Mouse (Mus musculus) hindbrain, embryonic 13.5 days (tissue): ENCODE results near the gene Gm43720. TPM values are rescaled to one million over a fixed set of nuclear protein-coding genes. Genes with fewer than 3 reads are reported as not detected.

Experiments used
- ATAC-seq: fragments of 200-750 bp; cut with Nextera tagmentation; 2 replicates; pipeline ENCODE4 v1.8.0; 2017; ENCODE audit warnings: moderate TSS enrichment; ENCODE audit not compliant: low FRiP score
- H3K27ac ChIP-seq: fragments of 300-500 bp; sonication (generic); 2 replicates; pipeline ENCODE4 v1.5.1; 2015; ENCODE audit warnings: inconsistent platforms, mild to moderate bottlenecking, moderate library complexity
- H3K27me3 ChIP-seq: fragments of 300-500 bp; sonication (generic); 2 replicates; pipeline ENCODE4 v1.6.1; 2015; ENCODE audit warnings: mild to moderate bottlenecking, inconsistent platforms
- H3K36me3 ChIP-seq: fragments of 300-500 bp; sonication (generic); 2 replicates; pipeline ENCODE4 v1.6.1; 2015; ENCODE audit warnings: mild to moderate bottlenecking, inconsistent platforms
- H3K4me1 ChIP-seq: fragments of 300-500 bp; sonication (generic); replicated peaks from 2 replicates; pipeline ENCODE4 v1.6.1; 2015; ENCODE audit warnings: inconsistent platforms
- H3K4me2 ChIP-seq: fragments of 300-500 bp; sonication (generic); 2 replicates; pipeline ENCODE4 v1.6.1; 2015; ENCODE audit warnings: inconsistent platforms, mild to moderate bottlenecking, moderate library complexity
- H3K4me3 ChIP-seq: fragments of 300-500 bp; sonication (generic); 2 replicates; pipeline ENCODE4 v1.5.1; 2015; ENCODE audit warnings: mild to moderate bottlenecking, inconsistent platforms
- H3K9ac ChIP-seq: fragments of 300-500 bp; sonication (generic); 2 replicates; pipeline ENCODE4 v1.6.1; 2015; ENCODE audit warnings: mild to moderate bottlenecking, inconsistent platforms
- H3K9me3 ChIP-seq: fragments of 300-500 bp; sonication (generic); 2 replicates; pipeline ENCODE4 v1.6.1; 2016; ENCODE audit warnings: inconsistent platforms
- WGBS: fragments of 180-500 bp; shearing (Covaris S2); methylation state at CpG from one replicate; pipeline ENCODE4 v1.1.7; 2015; 5-methylcytosine and 5-hydroxymethylcytosine counted together
- polyA plus RNA-seq: library from polyadenylated mRNA; unstranded; fragments of >200 nt; fragmentation: Nextera tagmentation; extraction: Ambion mirVana; gene quantifications from 2 replicates; pipeline ENCODE4 v1.2.1, GENCODE M21; 2015

The Gm43720 gene
- polyA plus RNA-seq, 1 experiment from 2014 or later = 0.09 TPM

GRCm38 (mm10) chr5:138258993-138259392 lies 20.8 kb downstream of the Gm43720 start:
- Histone ChIP-seq H3K27me3 (no peaks in the 10 kb centered on the region), H3K9me3 (no peaks in the 10 kb centered on the region), H3K9ac (no peak overlapping the region), H3K4me3 (no peak overlapping the region), H3K27ac (no peak overlapping the region), H3K4me1 (peaks cover 41% of the 10 kb centered on the region), H3K4me2 (no peak overlapping the region), H3K36me3 (peaks cover 49% of the 10 kb centered on the region)
- 75% methylated on average over 7 of the region's 7 CpGs for WGBS
- ATAC-seq = no peak

- no peak for ATAC-seq
- peaks cover 41% of the 10 kb centered on the region for H3K4me1 ChIP-seq
- H3K4me3 ChIP-seq = no peak overlapping the region
- H3K4me2 ChIP-seq = no peak overlapping the region
- H3K27me3 ChIP-seq = no peaks in the 10 kb centered on the region
- 88% methylated on average over 6 of the region's 6 CpGs for WGBS
- H3K36me3 ChIP-seq = peaks cover 49% of the 10 kb centered on the region
- no peak overlapping the region for H3K9ac ChIP-seq
- no peaks in the 10 kb centered on the region for H3K9me3 ChIP-seq
- H3K27ac ChIP-seq = no peak overlapping the region
Measured at GRCm38 (mm10) chr5:138258542-138258941, 21.2 kb downstream of the Gm43720 start.

GRCm38 (mm10) chr5:138258078-138258477 lies 21.7 kb downstream of the Gm43720 start:
- Histone ChIP-seq H3K4me1 (peaks cover 38% of the 10 kb centered on the region), H3K27ac (no peak overlapping the region), H3K36me3 (peaks cover 49% of the 10 kb centered on the region), H3K9ac (no peak overlapping the region), H3K27me3 (no peaks in the 10 kb centered on the region), H3K9me3 (no peaks in the 10 kb centered on the region), H3K4me2 (no peak overlapping the region), H3K4me3 (no peak overlapping the region)
- no peak for ATAC-seq
- WGBS = 97% methylated on average over 3 of the region's 3 CpGs

- ATAC-seq = no peak
- Histone ChIP-seq H3K4me3 (no peak overlapping the region), H3K9ac (no peak overlapping the region), H3K9me3 (no peaks in the 10 kb centered on the region), H3K27ac (no peak overlapping the region), H3K4me1 (peaks cover 33% of the 10 kb centered on the region), H3K36me3 (peaks cover 49% of the 10 kb centered on the region), H3K27me3 (no peaks in the 10 kb centered on the region), H3K4me2 (no peak overlapping the region)
- WGBS = 96% methylated on average over 4 of the region's 4 CpGs
Measured at GRCm38 (mm10) chr5:138257585-138257978, 22.2 kb downstream of the Gm43720 start.

GRCm38 (mm10) chr5:138256966-138257584 lies 22.7 kb downstream of the Gm43720 start:
- no peak for ATAC-seq
- Histone ChIP-seq H3K4me3 (no peak overlapping the region), H3K4me1 (peaks cover 28% of the 10 kb centered on the region), H3K4me2 (peak overlapping the region; percentile 87), H3K9ac (no peak overlapping the region), H3K36me3 (peaks cover 44% of the 10 kb centered on the region), H3K27ac (no peak overlapping the region), H3K9me3 (no peaks in the 10 kb centered on the region), H3K27me3 (no peaks in the 10 kb centered on the region)
- 91% methylated on average over 10 of the region's 10 CpGs for WGBS

GRCm38 (mm10) chr5:138256094-138256467 lies 23.7 kb downstream of the Gm43720 start:
- Histone ChIP-seq H3K4me1 (peaks cover 24% of the 10 kb centered on the region), H3K9me3 (no peaks in the 10 kb centered on the region), H3K4me3 (peak overlapping the region; percentile 70), H3K4me2 (peak overlapping the region; percentile 87), H3K9ac (peak overlapping the region; percentile 82), H3K27me3 (no peaks in the 10 kb centered on the region), H3K36me3 (peaks cover 34% of the 10 kb centered on the region), H3K27ac (peak overlapping the region; percentile 91)
- no peak; the same call in 1 of the 2 replicates for ATAC-seq
- WGBS = 16% methylated on average over 7 of the region's 7 CpGs

GRCm38 (mm10) chr5:138255353-138256093 lies 24.2 kb downstream of the Gm43720 start, which contains the start of gene Lamtor4:
Gene Lamtor4, plus strand, starts transcription at chr5:138255482.
- peaks cover 24% of the 10 kb centered on the region for H3K4me1 ChIP-seq
- peak within 1 kb of the TSS; percentile 87 for H3K4me2 ChIP-seq
- H3K27me3 ChIP-seq = no peaks in the 10 kb centered on the region
- under 1% methylated on average over 38 of the region's 38 CpGs for WGBS
- H3K36me3 ChIP-seq = peaks cover 29% of the 10 kb centered on the region
- H3K9me3 ChIP-seq = no peaks in the 10 kb centered on the region
- peak; percentile 100 for ATAC-seq
- peak within 1 kb of the TSS; percentile 70 for H3K4me3 ChIP-seq
- H3K9ac ChIP-seq = peak within 1 kb of the TSS; percentile 82
- H3K27ac ChIP-seq = peak within 1 kb of the TSS; percentile 91

GRCm38 (mm10) chr5:138253061-138253460 lies 26.7 kb downstream of the Gm43720 start:
- no peak for ATAC-seq
- Histone ChIP-seq H3K36me3 (peaks cover 4% of the 10 kb centered on the region), H3K4me2 (no peak overlapping the region), H3K4me3 (no peak overlapping the region), H3K9me3 (no peaks in the 10 kb centered on the region), H3K27ac (no peak overlapping the region), H3K4me1 (peaks cover 16% of the 10 kb centered on the region), H3K27me3 (no peaks in the 10 kb centered on the region), H3K9ac (no peak overlapping the region)
- 92% methylated on average over 3 of the region's 3 CpGs for WGBS

GRCm38 (mm10) chr5:138251144-138251543 lies 28.6 kb downstream of the Gm43720 start:
- no peaks in the 10 kb centered on the region for H3K36me3 ChIP-seq
- no peaks in the 10 kb centered on the region for H3K27me3 ChIP-seq
- H3K4me2 ChIP-seq = no peak overlapping the region
- no peak overlapping the region for H3K4me3 ChIP-seq
- no peak overlapping the region for H3K27ac ChIP-seq
- 85% methylated on average over 12 of the region's 12 CpGs for WGBS
- H3K9ac ChIP-seq = no peak overlapping the region
- no peak for ATAC-seq
- no peaks in the 10 kb centered on the region for H3K9me3 ChIP-seq
- H3K4me1 ChIP-seq = peaks cover 8% of the 10 kb centered on the region

GRCm38 (mm10) chr5:138241511-138241910 lies 38.2 kb downstream of the Gm43720 start:
- H3K4me3 ChIP-seq = no peak overlapping the region
- no peaks in the 10 kb centered on the region for H3K4me1 ChIP-seq
- no peak overlapping the region for H3K27ac ChIP-seq
- ATAC-seq = no peak
- WGBS = 48% methylated on average over 2 of the region's 2 CpGs
- H3K4me2 ChIP-seq = no peak overlapping the region
- H3K9ac ChIP-seq = no peak overlapping the region
- H3K9me3 ChIP-seq = no peaks in the 10 kb centered on the region
- no peaks in the 10 kb centered on the region for H3K36me3 ChIP-seq
- no peaks in the 10 kb centered on the region for H3K27me3 ChIP-seq

- H3K27me3 ChIP-seq = no peaks in the 10 kb centered on the region
- H3K36me3 ChIP-seq = no peaks in the 10 kb centered on the region
- H3K9me3 ChIP-seq = no peaks in the 10 kb centered on the region
- no peak overlapping the region for H3K4me2 ChIP-seq
- no peak overlapping the region for H3K9ac ChIP-seq
- H3K27ac ChIP-seq = no peak overlapping the region
- H3K4me3 ChIP-seq = no peak overlapping the region
- H3K4me1 ChIP-seq = no peaks in the 10 kb centered on the region
- ATAC-seq = no peak
Measured at GRCm38 (mm10) chr5:138234224-138234623, 45.5 kb downstream of the Gm43720 start.

GRCm38 (mm10) chr5:138233778-138234177 lies 46.0 kb downstream of the Gm43720 start:
- WGBS = 84% methylated on average over 2 of the region's 2 CpGs
- H3K9ac ChIP-seq = no peak overlapping the region
- ATAC-seq = no peak
- H3K27me3 ChIP-seq = no peaks in the 10 kb centered on the region
- no peak overlapping the region for H3K27ac ChIP-seq
- no peaks in the 10 kb centered on the region for H3K4me1 ChIP-seq
- no peak overlapping the region for H3K4me2 ChIP-seq
- H3K9me3 ChIP-seq = no peaks in the 10 kb centered on the region
- no peak overlapping the region for H3K4me3 ChIP-seq
- H3K36me3 ChIP-seq = no peaks in the 10 kb centered on the region

GRCm38 (mm10) chr5:138229511-138229910 lies 50.2 kb downstream of the Gm43720 start:
- Histone ChIP-seq H3K4me2 (no peak overlapping the region), H3K27me3 (no peaks in the 10 kb centered on the region), H3K36me3 (no peaks in the 10 kb centered on the region), H3K27ac (no peak overlapping the region), H3K4me1 (no peaks in the 10 kb centered on the region), H3K9me3 (no peaks in the 10 kb centered on the region), H3K4me3 (no peak overlapping the region), H3K9ac (peak overlapping the region; percentile 19; the same call in 1 of the 2 replicates)
- 91% methylated on average over 3 of the region's 3 CpGs for WGBS
- ATAC-seq = no peak
